Mouse (Mus musculus): ENCODE measurements around the gene Rabgap1l. TPM values are rescaled to one million over a fixed set of nuclear protein-coding genes. Genes with fewer than 3 reads are reported as not detected.

Rabgap1l gene
- 71.0 TPM for polyA plus RNA-seq (2014; fragmentation: Illumina TruSeq; extraction: RNeasy Lipid Tissue Mini Kit (QIAGEN cat#74804); ENCODE audit: low read depth, low replicate concordance)

GRCm38 (mm10) chr1:160792686-160793355, at the start of gene Rabgap1l:
Gene Rabgap1l (minus strand): TSS chr1:160793211.

GRCm38 (mm10) chr1:160212703-160213669, 580.0 kb downstream of the Rabgap1l start, which contains the start of gene Cacybp:
Gene Cacybp (minus strand): TSS chr1:160212875.

DNA sequence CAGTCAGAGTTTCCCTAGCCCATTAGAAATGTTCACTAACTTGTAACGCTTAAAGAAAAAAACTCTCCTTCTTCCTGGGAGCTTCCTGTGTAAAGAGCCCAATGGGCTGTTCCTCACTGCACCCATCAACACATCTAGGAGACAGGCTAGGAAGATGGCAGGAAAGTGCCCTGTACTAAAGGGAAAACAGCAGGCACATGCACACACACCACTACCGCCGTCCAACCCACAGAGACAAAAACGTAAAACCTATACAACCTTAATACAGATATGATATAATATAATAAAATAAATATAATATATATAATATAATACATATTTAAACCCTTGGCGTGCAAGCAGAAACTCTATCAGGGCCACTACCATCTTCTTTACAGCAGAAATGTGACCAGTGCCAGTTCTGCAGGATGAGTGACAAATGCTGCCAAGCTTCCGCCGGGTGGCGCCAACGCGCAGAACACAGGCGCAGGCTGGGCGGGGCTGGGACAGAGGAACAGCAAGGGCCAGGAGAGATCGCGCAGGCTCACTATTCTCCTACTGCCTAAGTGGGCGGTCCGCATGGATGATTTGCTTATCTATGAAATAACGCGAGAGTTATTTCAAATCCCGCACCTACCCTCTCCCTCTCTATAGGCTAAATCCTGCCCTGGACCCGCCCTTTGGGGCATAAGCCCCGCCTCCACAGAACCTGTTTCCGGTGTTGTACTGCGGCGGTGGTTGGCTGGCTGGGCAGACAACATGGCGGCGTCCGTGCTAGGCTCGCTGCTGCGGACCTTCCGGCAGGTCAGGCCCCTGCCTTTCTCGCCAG, 598.3 kb downstream of the Rabgap1l start, which contains the start of gene Mrps14:
TSS of gene Mrps14 (plus strand) at position 687 of the 808 bp plus-strand sequence.

Other genes starting within 250 kb of the Rabgap1l start
- 42.9 TPM for gene Rc3h1, start 113.2 kb upstream of the Rabgap1l start, polyA plus RNA-seq (2014; fragmentation: Illumina TruSeq; extraction: RNeasy Lipid Tissue Mini Kit (QIAGEN cat#74804); ENCODE audit: low read depth, low replicate concordance)
- gene Serpinc1, start 185.4 kb upstream of the Rabgap1l start, polyA plus RNA-seq (2014; fragmentation: Illumina TruSeq; extraction: RNeasy Lipid Tissue Mini Kit (QIAGEN cat#74804); ENCODE audit: low read depth, low replicate concordance), result 0.41 TPM
- gene Zbtb37, start 241.6 kb upstream of the Rabgap1l start, polyA plus RNA-seq (2014; fragmentation: Illumina TruSeq; extraction: RNeasy Lipid Tissue Mini Kit (QIAGEN cat#74804); ENCODE audit: low read depth, low replicate concordance), result 10.7 TPM